Mouse (Mus musculus) heart, adult 2 months (tissue): ENCODE measurements at regions not wholly inside any gene's neighbourhood (a gene's known extent, or its start where the extent isn't known, plus 50 kb on each side); places are given as distances from the start of the nearest gene placed in this dataset.

ENCODE experiments used
- CTCF ChIP-seq: fragments of 200-600 bp; IDR thresholded peaks from 2 replicates; pipeline ENCODE4 v1.8.1; 2022; ENCODE audit warnings: antibody characterized with exemption, mild to moderate bottlenecking, moderate library complexity
- EP300 ChIP-seq: fragments of 200-500 bp; IDR thresholded peaks from 2 replicates; pipeline ENCODE4 v1.6.1; 2011; ENCODE audit warnings: low read depth, low read length, control low read depth; ENCODE audit not compliant: insufficient read depth
- POLR2A ChIP-seq: fragments of 200-500 bp; IDR thresholded peaks from 2 replicates; pipeline ENCODE4 v1.6.1; 2011; ENCODE audit warnings: mild to moderate bottlenecking, low read depth, low read length, control low read depth; ENCODE audit not compliant: insufficient read depth

- TF ChIP-seq POLR2A = no peak
- no peak for TF ChIP-seq CTCF
- no peak for TF ChIP-seq EP300
Observed at GRCm38 (mm10) chr11:41160492-41161175, 405.5 kb upstream of the Ccng1 start.
